Mouse (Mus musculus): ENCODE measurements at regions not wholly inside any gene's neighbourhood (a gene's known extent, or its start where the extent isn't known, plus 50 kb on each side); places are given as distances from the start of the nearest gene placed in this dataset.
A peak's percentile ranks its signal among the peaks of the same experiment; 100 is the strongest.
"Not testable (repeated sequence)": the region's sequence is repeated elsewhere in the genome, so short reads cannot be mapped to it uniquely, and the experiment has no call there.

GRCm38 (mm10) chr2:43224728-43225127 lies 330.4 kb upstream of the Kynu start:
- H3K4me3 ChIP-seq (ENCODE audit: low read length); H3K27me3 ChIP-seq (replicated peaks; ENCODE audit: control insufficient read depth, insufficient read depth, low read length); H3K27ac ChIP-seq (ENCODE audit: low read length); H3K9me3 ChIP-seq (ENCODE audit: control insufficient read depth, low read length); H3K4me2 ChIP-seq (ENCODE audit: low read depth, low read length); H3K9ac ChIP-seq (ENCODE audit: low read depth, low read length); ATAC-seq; H3K36me3 ChIP-seq (ENCODE audit: control insufficient read depth, insufficient read depth, low read length); H3K4me1 ChIP-seq (ENCODE audit: control insufficient read depth, insufficient read depth, low read length): not testable (repeated sequence)
- 75% methylated on average over 1 of the region's 1 CpGs for WGBS

DNA sequence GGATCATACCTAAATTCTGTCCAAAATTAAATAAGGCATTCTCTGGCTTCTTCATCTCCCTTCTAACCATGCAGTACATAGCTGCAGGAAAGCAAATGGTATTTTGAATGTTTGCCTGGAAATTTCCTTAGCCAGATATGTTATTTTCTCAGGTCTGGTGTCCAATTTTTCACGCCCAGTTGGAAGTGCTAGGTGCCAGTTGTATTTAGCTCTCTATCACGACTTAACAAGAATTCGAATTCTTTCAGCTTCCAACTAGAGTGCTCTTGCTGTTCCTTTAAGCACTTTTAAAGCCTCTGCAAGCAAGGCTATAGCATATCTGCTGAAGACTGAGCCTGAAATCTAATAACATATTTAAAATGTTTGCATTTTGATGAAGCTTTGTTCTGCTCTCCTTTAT lies 308.3 kb upstream of the Kynu start:
- no peaks in the 10 kb centered on the region for H3K27me3 ChIP-seq (replicated peaks; ENCODE audit: control insufficient read depth, insufficient read depth, low read length)
- H3K4me3 ChIP-seq (ENCODE audit: low read length): no peak overlapping the region
- H3K9me3 ChIP-seq (ENCODE audit: control insufficient read depth, low read length): no peaks in the 10 kb centered on the region
- H3K4me2 ChIP-seq (ENCODE audit: low read depth, low read length): no peak overlapping the region
- no peak overlapping the region for H3K27ac ChIP-seq (ENCODE audit: low read length)
- H3K4me1 ChIP-seq (ENCODE audit: control insufficient read depth, insufficient read depth, low read length): no peaks in the 10 kb centered on the region
- H3K36me3 ChIP-seq (ENCODE audit: control insufficient read depth, insufficient read depth, low read length): no peaks in the 10 kb centered on the region
- WGBS: 73% methylated on average over 3 of the region's 3 CpGs
- H3K9ac ChIP-seq (ENCODE audit: low read depth, low read length): no peak overlapping the region
- ATAC-seq: no peak

GRCm38 (mm10) chr2:43248671-43249070 lies 306.5 kb upstream of the Kynu start:
- Histone ChIP-seq H3K4me1 (ENCODE audit: control insufficient read depth, insufficient read depth, low read length) (no peaks in the 10 kb centered on the region), H3K9me3 (ENCODE audit: control insufficient read depth, low read length) (no peaks in the 10 kb centered on the region), H3K4me2 (ENCODE audit: low read depth, low read length) (no peak overlapping the region), H3K27ac (ENCODE audit: low read length) (no peak overlapping the region), H3K36me3 (ENCODE audit: control insufficient read depth, insufficient read depth, low read length) (no peaks in the 10 kb centered on the region), H3K9ac (ENCODE audit: low read depth, low read length) (no peak overlapping the region), H3K27me3 (replicated peaks; ENCODE audit: control insufficient read depth, insufficient read depth, low read length) (no peaks in the 10 kb centered on the region), H3K4me3 (ENCODE audit: low read length) (no peak overlapping the region)
- no peak for ATAC-seq
- WGBS: 60% methylated on average over 2 of the region's 2 CpGs

GRCm38 (mm10) chr2:43254709-43255108 lies 300.4 kb upstream of the Kynu start:
- WGBS: 78% methylated on average over 3 of the region's 3 CpGs
- no peak overlapping the region for H3K4me3 ChIP-seq (ENCODE audit: low read length)
- no peaks in the 10 kb centered on the region for H3K27me3 ChIP-seq (replicated peaks; ENCODE audit: control insufficient read depth, insufficient read depth, low read length)
- H3K9ac ChIP-seq (ENCODE audit: low read depth, low read length): no peak overlapping the region
- H3K4me1 ChIP-seq (ENCODE audit: control insufficient read depth, insufficient read depth, low read length): no peaks in the 10 kb centered on the region
- no peak overlapping the region for H3K27ac ChIP-seq (ENCODE audit: low read length)
- H3K36me3 ChIP-seq (ENCODE audit: control insufficient read depth, insufficient read depth, low read length): no peaks in the 10 kb centered on the region
- no peak for ATAC-seq
- H3K9me3 ChIP-seq (ENCODE audit: control insufficient read depth, low read length): no peaks in the 10 kb centered on the region
- H3K4me2 ChIP-seq (ENCODE audit: low read depth, low read length): no peak overlapping the region

DNA sequence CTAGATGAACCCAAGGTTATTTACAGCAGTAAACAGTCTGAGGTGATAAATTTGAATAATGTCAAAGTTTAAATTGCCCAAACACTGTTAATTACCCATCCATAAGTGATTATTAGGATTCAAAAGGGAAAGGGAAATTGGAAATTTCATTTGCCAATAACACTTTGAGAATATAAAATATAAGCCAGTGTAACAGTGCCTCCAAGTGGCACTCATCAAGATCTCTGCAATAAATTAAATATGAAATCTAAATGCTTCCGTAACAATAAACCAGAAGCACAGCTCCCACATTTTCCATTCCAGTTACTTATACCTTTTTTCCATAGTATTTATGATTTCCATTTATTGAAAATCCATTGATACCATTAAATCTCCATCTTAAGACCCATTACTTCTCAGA lies 284.3 kb upstream of the Kynu start:
- no peak overlapping the region for H3K4me3 ChIP-seq (ENCODE audit: low read length)

GRCm38 (mm10) chr2:43272080-43272479 lies 283.0 kb upstream of the Kynu start:
- 77% methylated on average over 9 of the region's 9 CpGs for WGBS
- no peak overlapping the region for H3K4me2 ChIP-seq (ENCODE audit: low read depth, low read length)
- no peaks in the 10 kb centered on the region for H3K27me3 ChIP-seq (replicated peaks; ENCODE audit: control insufficient read depth, insufficient read depth, low read length)
- ATAC-seq: no peak
- no peaks in the 10 kb centered on the region for H3K36me3 ChIP-seq (ENCODE audit: control insufficient read depth, insufficient read depth, low read length)
- H3K4me1 ChIP-seq (ENCODE audit: control insufficient read depth, insufficient read depth, low read length): no peaks in the 10 kb centered on the region
- no peak overlapping the region for H3K27ac ChIP-seq (ENCODE audit: low read length)
- no peaks in the 10 kb centered on the region for H3K9me3 ChIP-seq (ENCODE audit: control insufficient read depth, low read length)
- no peak overlapping the region for H3K4me3 ChIP-seq (ENCODE audit: low read length)
- H3K9ac ChIP-seq (ENCODE audit: low read depth, low read length): no peak overlapping the region

More for the DNA sequence above, 284.3 kb upstream of the Kynu start:
- Histone ChIP-seq H3K27ac (ENCODE audit: low read length) (no peak overlapping the region), H3K27me3 (replicated peaks; ENCODE audit: control insufficient read depth, insufficient read depth, low read length) (no peaks in the 10 kb centered on the region), H3K36me3 (ENCODE audit: control insufficient read depth, insufficient read depth, low read length) (no peaks in the 10 kb centered on the region), H3K4me1 (ENCODE audit: control insufficient read depth, insufficient read depth, low read length) (no peaks in the 10 kb centered on the region), H3K4me2 (ENCODE audit: low read depth, low read length) (no peak overlapping the region), H3K9me3 (ENCODE audit: control insufficient read depth, low read length) (no peaks in the 10 kb centered on the region), H3K9ac (ENCODE audit: low read depth, low read length) (no peak overlapping the region)
- WGBS: 79% methylated on average over 1 of the region's 1 CpGs
- no peak for ATAC-seq

DNA sequence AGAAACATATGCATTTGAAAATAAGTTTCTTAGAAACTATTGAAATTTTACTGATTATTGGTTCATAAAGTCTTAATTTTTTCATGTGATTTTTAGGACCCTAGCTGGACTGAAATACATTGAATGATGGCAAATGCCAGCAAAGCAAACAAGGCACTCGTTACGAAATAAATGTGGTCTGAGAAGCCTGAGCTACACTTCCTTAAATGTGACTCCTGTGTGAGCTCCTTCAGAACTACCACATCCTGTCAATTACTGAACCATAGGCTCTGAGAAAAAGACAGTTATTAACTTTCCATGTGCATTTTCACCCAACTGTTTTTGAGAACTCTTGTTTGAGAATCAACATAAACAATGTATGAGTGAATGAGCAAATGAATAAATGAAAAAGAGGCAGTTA lies 281.1 kb upstream of the Kynu start:
- 72% methylated on average over 2 of the region's 2 CpGs for WGBS
- Histone ChIP-seq H3K4me2 (ENCODE audit: low read depth, low read length) (no peak overlapping the region), H3K27ac (ENCODE audit: low read length) (no peak overlapping the region), H3K36me3 (ENCODE audit: control insufficient read depth, insufficient read depth, low read length) (no peaks in the 10 kb centered on the region), H3K9ac (ENCODE audit: low read depth, low read length) (no peak overlapping the region), H3K9me3 (ENCODE audit: control insufficient read depth, low read length) (no peaks in the 10 kb centered on the region), H3K4me1 (ENCODE audit: control insufficient read depth, insufficient read depth, low read length) (no peaks in the 10 kb centered on the region), H3K4me3 (ENCODE audit: low read length) (no peak overlapping the region), H3K27me3 (replicated peaks; ENCODE audit: control insufficient read depth, insufficient read depth, low read length) (no peaks in the 10 kb centered on the region)
- ATAC-seq: no peak

DNA sequence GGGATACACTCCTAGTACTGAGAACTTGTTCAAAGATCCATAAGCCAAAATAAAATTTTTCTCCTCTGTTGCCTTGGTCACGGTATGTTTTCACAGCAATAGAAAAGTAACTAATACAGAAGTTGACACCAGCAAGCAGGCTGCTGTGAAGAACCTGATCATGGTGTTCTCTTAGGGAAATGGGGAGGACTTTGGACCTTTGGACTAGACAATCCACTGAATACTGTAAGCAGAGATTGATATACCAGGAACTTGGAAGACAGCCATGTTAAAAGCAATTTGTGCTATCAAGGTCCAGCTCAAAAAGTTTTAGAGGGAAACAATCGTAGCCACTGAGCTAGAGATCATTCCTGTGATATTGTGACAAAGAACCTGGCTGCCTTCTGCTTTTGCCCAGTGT lies 259.3 kb upstream of the Kynu start:
- no peaks in the 10 kb centered on the region for H3K4me1 ChIP-seq (ENCODE audit: control insufficient read depth, insufficient read depth, low read length)
- no peak overlapping the region for H3K4me3 ChIP-seq (ENCODE audit: low read length)
- H3K36me3 ChIP-seq (ENCODE audit: control insufficient read depth, insufficient read depth, low read length): no peaks in the 10 kb centered on the region
- no peaks in the 10 kb centered on the region for H3K9me3 ChIP-seq (ENCODE audit: control insufficient read depth, low read length)
- 82% methylated on average over 2 of the region's 2 CpGs for WGBS
- no peak overlapping the region for H3K9ac ChIP-seq (ENCODE audit: low read depth, low read length)
- no peak overlapping the region for H3K4me2 ChIP-seq (ENCODE audit: low read depth, low read length)
- ATAC-seq: no peak
- H3K27me3 ChIP-seq (replicated peaks; ENCODE audit: control insufficient read depth, insufficient read depth, low read length): no peaks in the 10 kb centered on the region
- H3K27ac ChIP-seq (ENCODE audit: low read length): no peak overlapping the region

DNA sequence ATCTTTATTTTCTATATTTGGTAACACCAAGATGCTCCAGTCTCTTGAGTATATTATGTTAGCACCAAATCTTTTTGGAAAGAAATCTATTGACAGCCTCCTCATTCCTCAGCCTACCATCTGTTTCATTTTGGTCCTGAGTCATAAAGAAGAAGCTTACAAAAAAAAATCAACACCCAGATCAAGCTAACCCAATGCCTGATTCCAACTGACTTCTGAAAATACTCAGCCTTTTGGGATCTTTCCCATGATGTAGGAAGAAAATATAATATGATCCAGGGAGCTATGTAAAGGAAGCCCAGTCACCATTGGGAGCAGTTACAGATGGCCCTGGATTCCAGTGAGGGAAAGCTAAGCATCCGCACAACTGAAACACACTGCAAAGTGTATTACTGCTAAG lies 231.3 kb upstream of the Kynu start:
- no peak overlapping the region for H3K27ac ChIP-seq (ENCODE audit: low read length)
- no peak overlapping the region for H3K4me3 ChIP-seq (ENCODE audit: low read length)
- no peaks in the 10 kb centered on the region for H3K9me3 ChIP-seq (ENCODE audit: control insufficient read depth, low read length)
- no peaks in the 10 kb centered on the region for H3K27me3 ChIP-seq (replicated peaks; ENCODE audit: control insufficient read depth, insufficient read depth, low read length)
- H3K9ac ChIP-seq (ENCODE audit: low read depth, low read length): no peak overlapping the region
- ATAC-seq: no peak
- no peaks in the 10 kb centered on the region for H3K36me3 ChIP-seq (ENCODE audit: control insufficient read depth, insufficient read depth, low read length)
- no peak overlapping the region for H3K4me2 ChIP-seq (ENCODE audit: low read depth, low read length)
- no peaks in the 10 kb centered on the region for H3K4me1 ChIP-seq (ENCODE audit: control insufficient read depth, insufficient read depth, low read length)
- 92% methylated on average over 1 of the region's 1 CpGs for WGBS

DNA sequence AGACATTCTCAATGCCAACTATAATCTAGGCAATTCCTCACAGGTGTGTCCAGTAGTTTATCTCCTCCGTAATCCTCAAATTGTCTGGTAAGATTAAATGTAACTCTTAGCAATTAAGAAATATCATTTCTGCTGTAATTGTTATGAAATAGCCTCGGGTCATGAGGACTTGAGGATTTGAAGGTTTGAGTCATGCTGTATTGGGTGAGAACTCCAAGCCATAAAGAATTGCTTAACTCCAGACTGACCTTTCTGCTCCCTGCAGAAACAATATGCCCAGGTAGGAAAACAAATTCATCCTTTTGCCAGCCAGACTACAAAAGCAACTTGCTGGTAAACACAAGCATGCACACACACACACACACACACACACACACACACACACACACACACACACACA lies 190.8 kb upstream of the Kynu start:
- no peak overlapping the region for H3K4me3 ChIP-seq (ENCODE audit: low read length)
- H3K4me2 ChIP-seq (ENCODE audit: low read depth, low read length): no peak overlapping the region
- H3K4me1 ChIP-seq (ENCODE audit: control insufficient read depth, insufficient read depth, low read length): no peaks in the 10 kb centered on the region
- no peaks in the 10 kb centered on the region for H3K27me3 ChIP-seq (replicated peaks; ENCODE audit: control insufficient read depth, insufficient read depth, low read length)
- ATAC-seq: peak; percentile 93
- H3K9ac ChIP-seq (ENCODE audit: low read depth, low read length): no peak overlapping the region
- 60% methylated on average over 2 of the region's 2 CpGs for WGBS
- H3K27ac ChIP-seq (ENCODE audit: low read length): no peak overlapping the region
- H3K9me3 ChIP-seq (ENCODE audit: control insufficient read depth, low read length): no peaks in the 10 kb centered on the region
- no peaks in the 10 kb centered on the region for H3K36me3 ChIP-seq (ENCODE audit: control insufficient read depth, insufficient read depth, low read length)
